Mouse (Mus musculus) heart, postnatal 4 days (tissue): ENCODE results near the gene Hbq1a. TPM values are rescaled to one million over a fixed set of nuclear protein-coding genes. Genes with fewer than 3 reads are reported as not detected.
"Not testable (repeated sequence)": the region's sequence is repeated elsewhere in the genome, so short reads cannot be mapped to it uniquely, and the experiment has no call there.

ENCODE experiments used
- DNase-seq: peaks from one replicate; pipeline ENCODE4 v3.0.0; 2021
- total RNA-seq, 2 experiments: library from RNA; stranded (reverse); gene quantifications; 2 replicates each; pipeline ENCODE4 v1.2.3; 2021

The Hbq1a gene
- total RNA-seq: under 1 TPM in 1 of 2 experiments, not detected in 1; 0.77 TPM

- DNase-seq: peak; percentile 73
These were observed at the start of gene Hbq1a for GRCm38 (mm10) chr11:32299865-32300264. Gene Hbq1a, plus strand, starts transcription at chr11:32300069.

- no peak for DNase-seq
These were observed 48.7 kb upstream of the Hbq1a start for GRCm38 (mm10) chr11:32250880-32251763.

- no peak for DNase-seq
These were observed 46.7 kb upstream of the Hbq1a start for GRCm38 (mm10) chr11:32253121-32253520.

- no peak for DNase-seq
These were observed 43.7 kb upstream of the Hbq1a start for GRCm38 (mm10) chr11:32256146-32256545.

- no peak for DNase-seq
These were observed 43.3 kb upstream of the Hbq1a start for GRCm38 (mm10) chr11:32256566-32256965.

- no peak for DNase-seq
These were observed 37.0 kb upstream of the Hbq1a start for GRCm38 (mm10) chr11:32262674-32263415.

GRCm38 (mm10) chr11:32265117-32265738 is 34.6 kb upstream of the Hbq1a start:
- DNase-seq: no peak

GRCm38 (mm10) chr11:32266194-32266593 is 33.7 kb upstream of the Hbq1a start:
- DNase-seq: no peak

- DNase-seq: no peak
These were observed 33.1 kb upstream of the Hbq1a start for GRCm38 (mm10) chr11:32266776-32267175.

- DNase-seq: peak; percentile 98
These were observed 32.5 kb upstream of the Hbq1a start, which contains the start of gene Nprl3 for GRCm38 (mm10) chr11:32267188-32267884. Gene Nprl3, minus strand, starts transcription at chr11:32267707.

- no peak for DNase-seq
These were observed 31.9 kb upstream of the Hbq1a start for GRCm38 (mm10) chr11:32267964-32268363.

- DNase-seq: no peak
These were observed 30.9 kb upstream of the Hbq1a start for GRCm38 (mm10) chr11:32268952-32269351.

- DNase-seq: no peak
These were observed 28.7 kb upstream of the Hbq1a start for GRCm38 (mm10) chr11:32271178-32271577.

GRCm38 (mm10) chr11:32276347-32276746 is 23.5 kb upstream of the Hbq1a start, which contains the start of gene Hba-x:
Gene Hba-x, plus strand, starts transcription at chr11:32276400.
- DNase-seq: no peak

- no peak for DNase-seq
These were observed 22.0 kb upstream of the Hbq1a start for GRCm38 (mm10) chr11:32277736-32278457.

- DNase-seq: no peak
These were observed 21.4 kb upstream of the Hbq1a start for GRCm38 (mm10) chr11:32278458-32278957.

GRCm38 (mm10) chr11:32280646-32281045 is 19.2 kb upstream of the Hbq1a start:
- no peak for DNase-seq

GRCm38 (mm10) chr11:32281416-32282144 is 18.3 kb upstream of the Hbq1a start:
- DNase-seq: no peak

- not testable (repeated sequence) for DNase-seq
These were observed 16.6 kb upstream of the Hbq1a start, which contains the start of gene Hba-a1 for GRCm38 (mm10) chr11:32283091-32283777. Gene Hba-a1, plus strand, starts transcription at chr11:32283511.

GRCm38 (mm10) chr11:32284582-32284981 is 15.3 kb upstream of the Hbq1a start:
- DNase-seq: not testable (repeated sequence)
